In the genomic region with DNA sequence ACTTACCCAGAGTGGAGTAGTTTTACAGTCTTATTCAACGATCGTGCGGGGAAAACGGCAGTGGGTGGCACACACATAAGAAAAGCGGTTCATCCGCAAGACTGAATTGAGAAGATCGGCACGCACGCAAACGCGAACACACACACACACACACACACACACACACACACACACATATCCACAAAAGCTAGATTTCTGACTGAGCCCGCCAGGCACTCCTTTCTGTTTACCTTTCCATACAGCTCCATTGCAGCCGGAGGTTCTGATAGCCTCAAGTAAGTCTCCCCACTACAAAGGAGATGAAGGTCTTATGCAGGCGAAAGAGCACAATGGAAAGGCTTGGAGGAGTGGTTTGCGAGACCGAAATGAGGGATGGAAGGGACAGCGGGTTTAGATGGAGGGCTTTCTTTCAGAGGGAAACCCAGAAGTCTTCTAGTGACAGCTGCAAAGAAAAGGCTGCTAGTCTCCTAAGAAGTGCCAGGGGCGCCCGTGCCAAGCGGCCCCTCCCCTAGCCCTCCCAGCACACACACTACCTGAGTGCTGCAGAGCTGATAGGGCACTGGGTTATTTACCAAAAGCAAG, we compare ENCODE assay signal across 9 mouse cellular contexts. TPM values are rescaled to one million over a fixed set of nuclear protein-coding genes. Genes with fewer than 3 reads are reported as not detected.
DNase-seq lines count a peak whose midpoint lies in the region; ATAC-seq lines count a peak whose summit lies in the region.
"Had no signal": no experiment of that assay in that cellular context is flagged by ENCODE, and none has a peak within 500 bp of the region (broad histone marks: within the 10 kb centered on the region; RNA-seq: fewer than 3 reads in every experiment).

A gene (minus strand): TSS at position 434 of the 582 bp plus-strand sequence.

- peak within 1 kb of the TSS; percentile 54 for H3K4me3 ChIP-seq in heart, embryonic 16.5 days (ENCODE audit: low read length)
- peak within 1 kb of the TSS; percentile 63 for H3K4me3 ChIP-seq in forebrain, embryonic 16.5 days (replicated peaks; ENCODE audit: low read length)
- peak within 1 kb of the TSS; percentile 55 for H3K4me3 ChIP-seq in limb, embryonic 10.5 days
- H3K4me3 ChIP-seq in midbrain, embryonic 13.5 days (replicated peaks): peak within 1 kb of the TSS; percentile 65

- no peaks in the 10 kb centered on the region for H3K9me3 ChIP-seq in heart, embryonic 16.5 days (replicated peaks; ENCODE audit: control insufficient read depth, low read length)
- peaks cover 3% of the 10 kb centered on the region; the same call in 1 of the 2 replicates for H3K9me3 ChIP-seq in forebrain, embryonic 16.5 days (ENCODE audit: control insufficient read depth, low read length)
- H3K9me3 ChIP-seq in limb, embryonic 10.5 days (replicated peaks): no peaks in the 10 kb centered on the region
- 0 out of 2 replicates have a peak, but pooled peaks cover 4% of the 10 kb centered on the region for H3K9me3 ChIP-seq in midbrain, embryonic 13.5 days

- H3K4me2 ChIP-seq in heart, embryonic 16.5 days (ENCODE audit: low read depth, low read length): peak within 1 kb of the TSS; percentile 94
- H3K4me2 ChIP-seq in forebrain, embryonic 16.5 days (ENCODE audit: low read length): peak within 1 kb of the TSS; percentile 60
- peak within 1 kb of the TSS; percentile 65 for H3K4me2 ChIP-seq in midbrain, embryonic 13.5 days (replicated peaks)

- no peak for DNase-seq in heart, adult 18-20 months
- peak; percentile 53 for DNase-seq in cerebellum, adult 11-12 months
- DNase-seq in limb, embryonic 10.5 days (ENCODE audit: low spot score): peak; percentile 32
- DNase-seq in yolk sac, embryonic 10.5 days (ENCODE audit: low spot score): no peak
- no peak for DNase-seq in urinary bladder, adult 2 months (ENCODE audit: low spot score)

- H3K27ac ChIP-seq in heart, embryonic 16.5 days (ENCODE audit: low read length): no peak within 1 kb of the TSS
- peak within 1 kb of the TSS; percentile 80 for H3K27ac ChIP-seq in forebrain, embryonic 16.5 days (ENCODE audit: low read length)
- no peak within 1 kb of the TSS for H3K27ac ChIP-seq in limb, embryonic 10.5 days
- H3K27ac ChIP-seq in midbrain, embryonic 13.5 days: peak within 1 kb of the TSS; percentile 88

- ATAC-seq in heart, embryonic 16.5 days (replicated peaks; ENCODE audit: extremely low read depth, insufficient read depth, low FRiP score): no peak
- ATAC-seq in forebrain, embryonic 16.5 days: peak; percentile 41
- peak; percentile 64 for ATAC-seq in midbrain, embryonic 13.5 days

- H3K36me3 ChIP-seq in heart, embryonic 16.5 days (ENCODE audit: control insufficient read depth, insufficient read depth): no peaks in the 10 kb centered on the region
- no peaks in the 10 kb centered on the region; the same call in 1 of the 2 replicates for H3K36me3 ChIP-seq in forebrain, embryonic 16.5 days (ENCODE audit: control insufficient read depth, insufficient read depth)
- H3K36me3 ChIP-seq in limb, embryonic 10.5 days: no peaks in the 10 kb centered on the region
- no peaks in the 10 kb centered on the region for H3K36me3 ChIP-seq in midbrain, embryonic 13.5 days

- H3K9ac ChIP-seq in heart, embryonic 16.5 days (ENCODE audit: low read length): no peak within 1 kb of the TSS
- H3K9ac ChIP-seq in forebrain, embryonic 16.5 days (replicated peaks; ENCODE audit: low read depth, low read length): peak within 1 kb of the TSS; percentile 75
- peak within 1 kb of the TSS; percentile 80 for H3K9ac ChIP-seq in midbrain, embryonic 13.5 days (replicated peaks)

- H3K4me1 ChIP-seq in heart, embryonic 16.5 days (ENCODE audit: control insufficient read depth, insufficient read depth, low read length): peaks cover 6% of the 10 kb centered on the region
- peaks cover 7% of the 10 kb centered on the region for H3K4me1 ChIP-seq in forebrain, embryonic 16.5 days (replicated peaks; ENCODE audit: control insufficient read depth, insufficient read depth, low read length)
- peaks cover 15% of the 10 kb centered on the region for H3K4me1 ChIP-seq in limb, embryonic 10.5 days
- peaks cover 11% of the 10 kb centered on the region; the same call in 1 of the 2 replicates for H3K4me1 ChIP-seq in midbrain, embryonic 13.5 days (replicated peaks)

- WGBS in heart, embryonic 16.5 days: under 1% methylated on average over 20 of the region's 20 CpGs
- WGBS in forebrain, embryonic 16.5 days: under 1% methylated on average over 20 of the region's 20 CpGs
- 1% methylated on average over 20 of the region's 20 CpGs for WGBS in limb, embryonic 10.5 days
- WGBS in midbrain, embryonic 13.5 days: under 1% methylated on average over 20 of the region's 20 CpGs

- H3K27me3 ChIP-seq in heart, embryonic 16.5 days (ENCODE audit: control insufficient read depth, insufficient read depth, low read length): peaks cover 7% of the 10 kb centered on the region
- H3K27me3 ChIP-seq in forebrain, embryonic 16.5 days (replicated peaks; ENCODE audit: control insufficient read depth, insufficient read depth, low read length): no peaks in the 10 kb centered on the region
- peaks cover 10% of the 10 kb centered on the region; the same call in 1 of the 2 replicates for H3K27me3 ChIP-seq in limb, embryonic 10.5 days (ENCODE audit: low read depth, poor library complexity, severe bottlenecking)
- H3K27me3 ChIP-seq in midbrain, embryonic 13.5 days: no peaks in the 10 kb centered on the region

RNA-seq across cellular contexts. Expression of the gene that starts here (rescaled TPM):
- polyA plus RNA-seq in heart, embryonic 16.5 days (2015; fragmentation: Nextera tagmentation; extraction: Ambion mirVana): 0.41 and 0.47 TPM in 2 replicates
- total RNA-seq in heart, adult 18-20 months (2021): under 1 TPM in 1 of 2 experiments, not detected in 1; 0.02 TPM
- 127 and 165 TPM in 2 replicates for polyA plus RNA-seq in forebrain, embryonic 16.5 days (2015; fragmentation: Nextera tagmentation; extraction: Ambion mirVana)
- 0.28 and 0.31 TPM in 2 replicates for polyA plus RNA-seq in limb, embryonic 10.5 days (2016; fragmentation: Nextera tagmentation; extraction: Ambion mirVana)
- 207 and 215 TPM in 2 replicates for polyA plus RNA-seq in midbrain, embryonic 13.5 days (2015; fragmentation: Nextera tagmentation; extraction: Ambion mirVana)
- 0.50 and 0.75 TPM in 2 replicates for polyA plus RNA-seq in urinary bladder, adult 2 months (2012; rRNA removed)
- total RNA-seq: hematopoietic stem cell, adult 5-6 weeks had no signal

Comparison
In these comparisons a context has a peak if more than half of its experiments do, and no peak if none do; other contexts are left out.
1. RNA of the gene that starts here (polyA plus RNA-seq): 207 to 215 TPM in midbrain, embryonic 13.5 days and 127 to 165 TPM in forebrain, embryonic 16.5 days; 0.50 to 0.75 TPM in urinary bladder, adult 2 months, 0.41 to 0.47 TPM in heart, embryonic 16.5 days and 0.28 to 0.31 TPM in limb, embryonic 10.5 days; every median in the first group is over 10 times any median in the second.
2. Peak in DNase-seq and H3K4me3 ChIP-seq in limb, embryonic 10.5 days; RNA of the gene not detected or under 1 TPM.
3. H3K27ac ChIP-seq: peak in forebrain, embryonic 16.5 days (single experiment) and midbrain, embryonic 13.5 days (single experiment); none in heart, embryonic 16.5 days (single experiment) and limb, embryonic 10.5 days (single experiment).
4. Peak in every context shown above with its lines, with median percentiles within 50 percentile points of each other: H3K4me2 ChIP-seq and H3K4me3 ChIP-seq.